8 mouse cellular contexts compared by ENCODE assay signal in genomic region chr4:150855346-150855745, GRCm38 (mm10). TPM values are rescaled to one million over a fixed set of nuclear protein-coding genes. Genes with fewer than 3 reads are reported as not detected.
DNase-seq lines count a peak whose midpoint lies in the region; ATAC-seq and TF ChIP-seq lines count a peak whose summit lies in the region.

No protein-coding gene starts in this region.

- DNase-seq in heart, adult 11 months: no peak
- DNase-seq in forebrain, embryonic 10.5 days (ENCODE audit: extremely low spot score, low spot score): no peak
- no peak for DNase-seq in limb, embryonic 14.5 days (ENCODE audit: low spot score)
- no peak for DNase-seq in thymus, postnatal 4 days
- no peak for DNase-seq in retina, postnatal 1 day

- H3K27ac ChIP-seq in heart, embryonic 13.5 days (replicated peaks): peak overlapping the region; percentile 98
- H3K27ac ChIP-seq in ES-Bruce4 (ENCODE audit: insufficient read depth, low read length): no peak overlapping the region
- H3K27ac ChIP-seq in forebrain, embryonic 10.5 days: peak overlapping the region; percentile 97
- peak overlapping the region; percentile 98 for H3K27ac ChIP-seq in limb, embryonic 14.5 days (replicated peaks; ENCODE audit: low read depth, low read length)
- peak overlapping the region; percentile 59 for H3K27ac ChIP-seq in olfactory bulb, adult 2 months (ENCODE audit: insufficient read depth, low read depth, low read length)

- H3K9me3 ChIP-seq in heart, embryonic 13.5 days: no peaks in the 10 kb centered on the region
- no peaks in the 10 kb centered on the region for H3K9me3 ChIP-seq in ES-Bruce4 (replicated peaks; ENCODE audit: control insufficient read depth, insufficient read depth, low read length, poor library complexity, severe bottlenecking)
- no peaks in the 10 kb centered on the region for H3K9me3 ChIP-seq in forebrain, embryonic 10.5 days
- no peaks in the 10 kb centered on the region for H3K9me3 ChIP-seq in limb, embryonic 14.5 days (ENCODE audit: control insufficient read depth, low read length)

- H3K27me3 ChIP-seq in heart, embryonic 13.5 days (replicated peaks): peaks cover 3% of the 10 kb centered on the region; the same call in 1 of the 2 replicates
- H3K27me3 ChIP-seq in ES-Bruce4 (ENCODE audit: control insufficient read depth, insufficient read depth, low read length, poor library complexity, severe bottlenecking): no peaks in the 10 kb centered on the region
- H3K27me3 ChIP-seq in forebrain, embryonic 10.5 days (ENCODE audit: poor library complexity, severe bottlenecking): peaks cover 20% of the 10 kb centered on the region
- H3K27me3 ChIP-seq in limb, embryonic 14.5 days (ENCODE audit: control insufficient read depth, insufficient read depth, low read length): no peaks in the 10 kb centered on the region

- peak; percentile 52 for ATAC-seq in heart, embryonic 13.5 days (ENCODE audit: extremely low read depth, insufficient number of reproducible peaks, low FRiP score, low TSS enrichment)
- no peak; the same call in 1 of the 2 replicates for ATAC-seq in limb, embryonic 14.5 days (ENCODE audit: low FRiP score, low read depth)

- no peak for TF ChIP-seq EP300 in ES-Bruce4 (IDR thresholded peaks at IDR 0.05; ENCODE audit: insufficient read depth, low read depth, low read length)

- no peak for TF ChIP-seq CTCF in ES-Bruce4 (IDR thresholded peaks at IDR 0.05; ENCODE audit: low read depth, low read length)
- TF ChIP-seq CTCF in olfactory bulb, adult 2 months (IDR thresholded peaks at IDR 0.05; ENCODE audit: insufficient read depth, low read depth, low read length): no peak

- H3K9ac ChIP-seq in heart, embryonic 13.5 days: peak overlapping the region; percentile 98
- H3K9ac ChIP-seq in ES-Bruce4 (ENCODE audit: low read depth, poor library complexity, severe bottlenecking): peak overlapping the region; percentile 90
- H3K9ac ChIP-seq in limb, embryonic 14.5 days (ENCODE audit: low read depth, low read length, severe bottlenecking): peak overlapping the region; percentile 94

- H3K4me3 ChIP-seq in heart, embryonic 13.5 days: peak overlapping the region; percentile 79
- H3K4me3 ChIP-seq in ES-Bruce4 (ENCODE audit: low read depth, low read length): peak overlapping the region; percentile 84
- peak overlapping the region; percentile 86 for H3K4me3 ChIP-seq in forebrain, embryonic 10.5 days
- H3K4me3 ChIP-seq in limb, embryonic 14.5 days (replicated peaks; ENCODE audit: low read length): peak overlapping the region; percentile 85
- H3K4me3 ChIP-seq in olfactory bulb, adult 2 months (ENCODE audit: insufficient read depth, low read depth, low read length): peak overlapping the region; percentile 77

- no peaks in the 10 kb centered on the region for H3K36me3 ChIP-seq in heart, embryonic 13.5 days
- H3K36me3 ChIP-seq in ES-Bruce4 (ENCODE audit: control insufficient read depth, insufficient read depth, low read length, poor library complexity, severe bottlenecking): no peaks in the 10 kb centered on the region; the same call in 1 of the 2 replicates
- H3K36me3 ChIP-seq in forebrain, embryonic 10.5 days (replicated peaks): 0 out of 2 replicates have a peak, but pooled peaks cover 2% of the 10 kb centered on the region
- H3K36me3 ChIP-seq in limb, embryonic 14.5 days (ENCODE audit: control insufficient read depth, insufficient read depth, low read length): no peaks in the 10 kb centered on the region

- peak overlapping the region; percentile 82 for H3K4me2 ChIP-seq in heart, embryonic 13.5 days
- H3K4me2 ChIP-seq in limb, embryonic 14.5 days (replicated peaks; ENCODE audit: low read depth, low read length, severe bottlenecking): peak overlapping the region; percentile 61

- under 1% methylated on average over 43 of the region's 43 CpGs for WGBS in heart, embryonic 13.5 days
- under 1% methylated on average over 43 of the region's 43 CpGs for WGBS in forebrain, embryonic 10.5 days
- WGBS in limb, embryonic 14.5 days: 2% methylated on average over 30 of the region's 43 CpGs
- WGBS in olfactory bulb, adult 2 months: under 1% methylated on average over 37 of the region's 43 CpGs

- peaks cover 28% of the 10 kb centered on the region for H3K4me1 ChIP-seq in heart, embryonic 13.5 days
- H3K4me1 ChIP-seq in ES-Bruce4 (ENCODE audit: control insufficient read depth, insufficient read depth, low read length): no peaks in the 10 kb centered on the region
- H3K4me1 ChIP-seq in forebrain, embryonic 10.5 days: peaks cover 35% of the 10 kb centered on the region
- H3K4me1 ChIP-seq in limb, embryonic 14.5 days (ENCODE audit: control insufficient read depth, insufficient read depth, low read length): peaks cover 11% of the 10 kb centered on the region
- peaks cover 8% of the 10 kb centered on the region for H3K4me1 ChIP-seq in olfactory bulb, adult 2 months (ENCODE audit: control insufficient read depth, insufficient read depth, low read length)

- no peak for TF ChIP-seq POLR2A in ES-Bruce4 (IDR thresholded peaks at IDR 0.05; ENCODE audit: insufficient read depth, low read length)
- no peak for TF ChIP-seq POLR2A in limb, embryonic 14.5 days (IDR thresholded peaks at IDR 0.05; ENCODE audit: borderline replicate concordance, extremely low read depth, insufficient read depth, insufficient read length)
- no peak for TF ChIP-seq POLR2A in olfactory bulb, adult 2 months (IDR thresholded peaks at IDR 0.05; ENCODE audit: insufficient read depth, low read depth, low read length)

RNA-seq across cellular contexts. Expression of gene Errfi1, which starts 1.6 kb away (rescaled TPM):
- polyA plus RNA-seq in heart, embryonic 13.5 days (2015; fragmentation: Nextera tagmentation; extraction: Ambion mirVana): 10.1 and 11.3 TPM in 2 replicates
- polyA plus RNA-seq in ES-Bruce4 (2011; ENCODE audit: insufficient read depth, insufficient read length, low read depth, missing spikeins): 44.2 and 44.3 TPM in 2 replicates
- 16.5 and 18.7 TPM in 2 replicates for polyA plus RNA-seq in forebrain, embryonic 10.5 days (2016; fragmentation: Nextera tagmentation; extraction: Ambion mirVana)
- 20.2 and 22.3 TPM in 2 replicates for polyA plus RNA-seq in limb, embryonic 14.5 days (2012; rRNA removed)
- polyA plus RNA-seq in limb, embryonic 14.5 days (2014; fragmentation: Nextera tagmentation; extraction: Ambion mirVana): 23.9 and 27.2 TPM in 2 replicates
- not detected in 2 replicates for polyA plus RNA-seq in olfactory bulb, adult 2 months (2012; ENCODE audit: insufficient read depth, insufficient read length, low replicate concordance, missing spikeins)

RNA-seq across cellular contexts. Expression of gene Park7, which starts 58.9 kb away (rescaled TPM):
- 298 and 333 TPM in 2 replicates for polyA plus RNA-seq in heart, embryonic 13.5 days (2015; fragmentation: Nextera tagmentation; extraction: Ambion mirVana)
- polyA plus RNA-seq in ES-Bruce4 (2011; ENCODE audit: insufficient read depth, insufficient read length, low read depth, missing spikeins): 210 and 215 TPM in 2 replicates
- polyA plus RNA-seq in forebrain, embryonic 10.5 days (2016; fragmentation: Nextera tagmentation; extraction: Ambion mirVana): 497 and 502 TPM in 2 replicates
- 223 and 296 TPM in 2 replicates for polyA plus RNA-seq in limb, embryonic 14.5 days (2012; rRNA removed)
- polyA plus RNA-seq in limb, embryonic 14.5 days (2014; fragmentation: Nextera tagmentation; extraction: Ambion mirVana): 415 and 416 TPM in 2 replicates
- polyA plus RNA-seq in olfactory bulb, adult 2 months (2012; ENCODE audit: insufficient read depth, insufficient read length, low replicate concordance, missing spikeins): not detected in 2 replicates

RNA-seq across cellular contexts. Expression of gene Tnfrsf9, which starts 59.0 kb away (rescaled TPM):
- polyA plus RNA-seq in heart, embryonic 13.5 days (2015; fragmentation: Nextera tagmentation; extraction: Ambion mirVana): 0.57 and 0.82 TPM in 2 replicates
- polyA plus RNA-seq in ES-Bruce4 (2011; ENCODE audit: insufficient read depth, insufficient read length, low read depth, missing spikeins): 1.1 and 1.6 TPM in 2 replicates
- polyA plus RNA-seq in forebrain, embryonic 10.5 days (2016; fragmentation: Nextera tagmentation; extraction: Ambion mirVana): 0.32 and 0.49 TPM in 2 replicates
- 0.79 and 0.80 TPM in 2 replicates for polyA plus RNA-seq in limb, embryonic 14.5 days (2012; rRNA removed)
- 0.08 and 0.19 TPM in 2 replicates for polyA plus RNA-seq in limb, embryonic 14.5 days (2014; fragmentation: Nextera tagmentation; extraction: Ambion mirVana)
- not detected in 2 replicates for polyA plus RNA-seq in olfactory bulb, adult 2 months (2012; ENCODE audit: insufficient read depth, insufficient read length, low replicate concordance, missing spikeins)

Comparison
In these comparisons a context has a peak if more than half of its experiments do, and no peak if none do; other contexts are left out.
1. RNA of gene Errfi1, which starts 1.6 kb away (polyA plus RNA-seq): 44.2 to 44.3 TPM in ES-Bruce4, 20.2 to 27.2 TPM in limb, embryonic 14.5 days, 16.5 to 18.7 TPM in forebrain, embryonic 10.5 days and 10.1 to 11.3 TPM in heart, embryonic 13.5 days; not detected in olfactory bulb, adult 2 months; every median in the first group is over 10 times any median in the second.
2. Peak in every context shown above with its lines, with median percentiles within 50 percentile points of each other: H3K4me3 ChIP-seq and H3K9ac ChIP-seq.